Mouse (Mus musculus): Measurements from ENCODE around the gene Prrc2b. TPM values are rescaled to one million over a fixed set of nuclear protein-coding genes. Genes with fewer than 3 reads are reported as not detected.
A peak's percentile ranks its signal among the peaks of the same experiment; 100 is the strongest.

Gene Prrc2b
- polyA plus RNA-seq, 1 experiment from 2014 or later: 73.1 TPM

DNA sequence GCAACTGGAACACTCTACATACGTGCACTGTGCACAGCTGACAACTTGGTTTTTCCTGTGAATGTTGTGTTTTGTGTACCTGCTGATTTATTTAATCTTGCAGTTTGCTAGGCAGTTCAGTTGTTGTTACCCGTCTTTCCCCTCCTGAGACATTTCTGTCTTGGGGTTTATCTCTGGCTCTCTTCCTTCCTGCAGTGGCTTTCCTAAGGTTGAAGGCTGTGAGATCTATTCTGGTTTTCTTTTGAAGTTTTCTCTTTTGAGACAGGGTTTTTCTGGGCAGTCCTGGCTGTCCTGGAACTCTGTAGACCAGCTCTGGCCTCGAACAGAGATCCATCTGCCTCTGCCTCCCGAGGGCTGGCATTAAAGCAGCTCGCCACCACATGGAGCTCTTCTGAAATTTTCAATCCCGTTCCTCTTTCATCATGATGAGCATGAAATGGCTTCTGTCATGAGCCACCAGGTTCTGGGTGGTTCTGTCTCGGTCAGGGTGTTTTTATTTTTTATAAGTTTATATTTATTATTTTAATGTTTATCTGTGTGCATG, 4.2 kb downstream of the Prrc2b start:
- H3K4me2 ChIP-seq (replicated peaks; ENCODE audit: low read depth, low read length): no peak overlapping the region
- 0 out of 2 replicates have a peak, but pooled peaks cover 3% of the 10 kb centered on the region for H3K36me3 ChIP-seq (ENCODE audit: control insufficient read depth, insufficient read depth, low read length)
- H3K4me1 ChIP-seq (ENCODE audit: control insufficient read depth, insufficient read depth, low read length): peaks cover 64% of the 10 kb centered on the region
- WGBS: 57% methylated on average over 7 of the region's 7 CpGs
- ATAC-seq (ENCODE audit: low FRiP score, low TSS enrichment): no peak
- H3K27ac ChIP-seq (ENCODE audit: low read depth, low read length): no peak overlapping the region
- no peak overlapping the region for H3K4me3 ChIP-seq (ENCODE audit: low read length)
- no peaks in the 10 kb centered on the region for H3K9me3 ChIP-seq (ENCODE audit: control insufficient read depth, low read length)
- no peaks in the 10 kb centered on the region for H3K27me3 ChIP-seq (ENCODE audit: control insufficient read depth, insufficient read depth, low read length)
- no peak overlapping the region for H3K9ac ChIP-seq (ENCODE audit: low read depth, low read length)

DNA sequence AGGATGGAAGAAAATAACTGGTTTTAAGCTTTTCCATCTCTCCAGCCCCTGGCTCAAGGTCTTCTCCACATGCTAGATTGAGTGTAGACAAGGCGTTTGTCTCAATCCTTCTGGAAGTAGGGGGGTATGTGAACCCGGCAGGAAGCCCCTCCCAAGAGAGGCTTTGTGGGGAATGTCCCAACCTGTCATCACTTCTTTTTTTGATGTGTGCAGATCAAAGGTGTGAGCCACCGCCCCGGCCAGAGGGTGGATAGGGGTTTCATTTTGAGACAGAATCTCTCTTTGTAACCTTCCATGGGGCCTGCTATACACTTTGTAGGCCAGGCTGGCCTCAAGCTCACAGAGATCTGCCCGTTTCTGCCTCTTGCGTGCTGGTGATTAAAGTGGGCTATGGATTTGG, 4.7 kb downstream of the Prrc2b start:
- Histone ChIP-seq H3K27ac (ENCODE audit: low read depth, low read length) (no peak overlapping the region), H3K36me3 (ENCODE audit: control insufficient read depth, insufficient read depth, low read length) (0 out of 2 replicates have a peak, but pooled peaks cover 3% of the 10 kb centered on the region), H3K9me3 (ENCODE audit: control insufficient read depth, low read length) (no peaks in the 10 kb centered on the region), H3K4me2 (replicated peaks; ENCODE audit: low read depth, low read length) (no peak overlapping the region), H3K4me3 (ENCODE audit: low read length) (no peak overlapping the region), H3K9ac (ENCODE audit: low read depth, low read length) (no peak overlapping the region), H3K4me1 (ENCODE audit: control insufficient read depth, insufficient read depth, low read length) (peaks cover 60% of the 10 kb centered on the region), H3K27me3 (ENCODE audit: control insufficient read depth, insufficient read depth, low read length) (no peaks in the 10 kb centered on the region)
- 61% methylated on average over 6 of the region's 6 CpGs for WGBS
- no peak for ATAC-seq (ENCODE audit: low FRiP score, low TSS enrichment)

GRCm38 (mm10) chr2:32156645-32157044, 5.8 kb downstream of the Prrc2b start:
- H3K4me3 ChIP-seq (ENCODE audit: low read length): no peak overlapping the region
- H3K36me3 ChIP-seq (ENCODE audit: control insufficient read depth, insufficient read depth, low read length): 0 out of 2 replicates have a peak, but pooled peaks cover 3% of the 10 kb centered on the region
- H3K4me1 ChIP-seq (ENCODE audit: control insufficient read depth, insufficient read depth, low read length): peaks cover 60% of the 10 kb centered on the region
- H3K27ac ChIP-seq (ENCODE audit: low read depth, low read length): no peak overlapping the region
- H3K9ac ChIP-seq (ENCODE audit: low read depth, low read length): no peak overlapping the region
- ATAC-seq (ENCODE audit: low FRiP score, low TSS enrichment): no peak
- 70% methylated on average over 10 of the region's 10 CpGs for WGBS
- no peak overlapping the region for H3K4me2 ChIP-seq (replicated peaks; ENCODE audit: low read depth, low read length)
- H3K9me3 ChIP-seq (ENCODE audit: control insufficient read depth, low read length): no peaks in the 10 kb centered on the region; the same call in 1 of the 2 replicates
- no peaks in the 10 kb centered on the region for H3K27me3 ChIP-seq (ENCODE audit: control insufficient read depth, insufficient read depth, low read length)

DNA sequence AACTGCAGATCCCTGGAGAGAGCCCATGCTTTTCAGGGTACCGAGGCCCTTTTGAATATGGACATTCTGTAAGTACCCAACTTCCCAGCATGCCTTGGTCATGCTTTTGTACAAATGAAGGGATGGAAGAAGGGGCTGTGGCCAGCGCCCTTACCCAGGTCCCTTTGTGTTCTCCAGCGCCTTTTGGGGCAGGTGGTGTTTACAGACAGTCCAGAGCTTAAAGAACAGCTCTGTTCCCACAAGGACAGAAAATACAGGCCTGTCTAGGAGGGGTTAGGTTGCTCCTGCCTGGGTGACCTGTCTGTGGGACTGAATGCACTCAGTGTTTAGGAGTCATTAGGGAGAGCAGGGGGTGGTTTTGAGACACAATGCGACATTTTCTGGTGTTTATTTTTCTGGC, 6.4 kb downstream of the Prrc2b start:
- H3K27me3 ChIP-seq (ENCODE audit: control insufficient read depth, insufficient read depth, low read length): no peaks in the 10 kb centered on the region
- H3K9ac ChIP-seq (ENCODE audit: low read depth, low read length): no peak overlapping the region
- H3K27ac ChIP-seq (ENCODE audit: low read depth, low read length): no peak overlapping the region
- 0 out of 2 replicates have a peak, but pooled peaks cover 3% of the 10 kb centered on the region for H3K36me3 ChIP-seq (ENCODE audit: control insufficient read depth, insufficient read depth, low read length)
- WGBS: 43% methylated on average over 4 of the region's 4 CpGs
- H3K4me1 ChIP-seq (ENCODE audit: control insufficient read depth, insufficient read depth, low read length): peaks cover 58% of the 10 kb centered on the region
- H3K4me3 ChIP-seq (ENCODE audit: low read length): no peak overlapping the region
- H3K4me2 ChIP-seq (replicated peaks; ENCODE audit: low read depth, low read length): no peak overlapping the region
- H3K9me3 ChIP-seq (ENCODE audit: control insufficient read depth, low read length): no peaks in the 10 kb centered on the region; the same call in 1 of the 2 replicates
- ATAC-seq (ENCODE audit: low FRiP score, low TSS enrichment): no peak

- WGBS: 69% methylated on average over 12 of the region's 12 CpGs
These were observed 7.8 kb downstream of the Prrc2b start for GRCm38 (mm10) chr2:32158616-32159239.

GRCm38 (mm10) chr2:32160525-32160924, 9.6 kb downstream of the Prrc2b start:
- Histone ChIP-seq H3K36me3 (ENCODE audit: control insufficient read depth, insufficient read depth, low read length) (0 out of 2 replicates have a peak, but pooled peaks cover 3% of the 10 kb centered on the region), H3K4me2 (replicated peaks; ENCODE audit: low read depth, low read length) (no peak overlapping the region), H3K27ac (ENCODE audit: low read depth, low read length) (no peak overlapping the region), H3K9me3 (ENCODE audit: control insufficient read depth, low read length) (no peaks in the 10 kb centered on the region; the same call in 1 of the 2 replicates), H3K4me3 (ENCODE audit: low read length) (no peak overlapping the region), H3K4me1 (ENCODE audit: control insufficient read depth, insufficient read depth, low read length) (peaks cover 29% of the 10 kb centered on the region; the same call in 1 of the 2 replicates), H3K9ac (ENCODE audit: low read depth, low read length) (no peak overlapping the region), H3K27me3 (ENCODE audit: control insufficient read depth, insufficient read depth, low read length) (no peaks in the 10 kb centered on the region)
- no peak for ATAC-seq (ENCODE audit: low FRiP score, low TSS enrichment)
- 86% methylated on average over 3 of the region's 3 CpGs for WGBS

More at GRCm38 (mm10) chr2:32158616-32159239, 7.8 kb downstream of the Prrc2b start:
- no peak overlapping the region for H3K4me2 ChIP-seq (replicated peaks; ENCODE audit: low read depth, low read length)
- no peaks in the 10 kb centered on the region for H3K27me3 ChIP-seq (ENCODE audit: control insufficient read depth, insufficient read depth, low read length)
- H3K27ac ChIP-seq (ENCODE audit: low read depth, low read length): no peak overlapping the region
- H3K4me1 ChIP-seq (ENCODE audit: control insufficient read depth, insufficient read depth, low read length): peaks cover 44% of the 10 kb centered on the region
- ATAC-seq (ENCODE audit: low FRiP score, low TSS enrichment): no peak
- 0 out of 2 replicates have a peak overlapping the region, but pooled peaks have one; percentile 23 for H3K9ac ChIP-seq (ENCODE audit: low read depth, low read length)
- no peaks in the 10 kb centered on the region; the same call in 1 of the 2 replicates for H3K9me3 ChIP-seq (ENCODE audit: control insufficient read depth, low read length)
- H3K36me3 ChIP-seq (ENCODE audit: control insufficient read depth, insufficient read depth, low read length): 0 out of 2 replicates have a peak, but pooled peaks cover 3% of the 10 kb centered on the region
- no peak overlapping the region for H3K4me3 ChIP-seq (ENCODE audit: low read length)

DNA sequence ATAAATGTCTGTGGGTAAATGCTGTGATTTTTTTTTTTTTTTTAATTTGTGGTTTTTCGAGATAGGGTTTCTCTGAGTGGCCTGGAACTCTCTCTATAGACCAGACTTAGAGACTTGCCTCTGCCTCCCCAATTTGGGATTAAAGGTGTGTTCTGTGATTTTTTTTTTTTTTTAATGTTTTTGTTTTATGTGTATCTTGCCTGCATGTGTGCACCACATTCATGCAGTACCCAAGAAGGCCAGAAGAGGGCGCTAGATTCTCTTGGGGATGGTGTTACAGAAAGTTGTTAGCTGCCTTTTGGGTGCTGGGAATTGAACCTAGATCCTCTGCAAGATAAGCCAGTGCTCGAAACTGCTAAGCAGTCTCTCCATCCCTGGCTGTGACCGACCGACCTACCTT, 10.1 kb downstream of the Prrc2b start:
- Histone ChIP-seq H3K4me1 (ENCODE audit: control insufficient read depth, insufficient read depth, low read length) (peaks cover 25% of the 10 kb centered on the region; the same call in 1 of the 2 replicates), H3K36me3 (ENCODE audit: control insufficient read depth, insufficient read depth, low read length) (0 out of 2 replicates have a peak, but pooled peaks cover 3% of the 10 kb centered on the region), H3K4me3 (ENCODE audit: low read length) (no peak overlapping the region), H3K9ac (ENCODE audit: low read depth, low read length) (no peak overlapping the region), H3K9me3 (ENCODE audit: control insufficient read depth, low read length) (no peaks in the 10 kb centered on the region; the same call in 1 of the 2 replicates), H3K27me3 (ENCODE audit: control insufficient read depth, insufficient read depth, low read length) (no peaks in the 10 kb centered on the region), H3K27ac (ENCODE audit: low read depth, low read length) (no peak overlapping the region), H3K4me2 (replicated peaks; ENCODE audit: low read depth, low read length) (no peak overlapping the region)
- 82% methylated on average over 5 of the region's 5 CpGs for WGBS
- ATAC-seq (ENCODE audit: low FRiP score, low TSS enrichment): no peak

GRCm38 (mm10) chr2:32162102-32162501, 11.2 kb downstream of the Prrc2b start:
- H3K4me2 ChIP-seq (replicated peaks; ENCODE audit: low read depth, low read length): no peak overlapping the region
- no peak overlapping the region for H3K27ac ChIP-seq (ENCODE audit: low read depth, low read length)
- H3K27me3 ChIP-seq (ENCODE audit: control insufficient read depth, insufficient read depth, low read length): no peaks in the 10 kb centered on the region
- H3K4me3 ChIP-seq (ENCODE audit: low read length): no peak overlapping the region
- peaks cover 27% of the 10 kb centered on the region for H3K4me1 ChIP-seq (ENCODE audit: control insufficient read depth, insufficient read depth, low read length)
- H3K9ac ChIP-seq (ENCODE audit: low read depth, low read length): no peak overlapping the region
- ATAC-seq (ENCODE audit: low FRiP score, low TSS enrichment): no peak
- 95% methylated on average over 8 of the region's 8 CpGs for WGBS
- H3K36me3 ChIP-seq (ENCODE audit: control insufficient read depth, insufficient read depth, low read length): 0 out of 2 replicates have a peak, but pooled peaks cover 3% of the 10 kb centered on the region
- no peaks in the 10 kb centered on the region; the same call in 1 of the 2 replicates for H3K9me3 ChIP-seq (ENCODE audit: control insufficient read depth, low read length)

DNA sequence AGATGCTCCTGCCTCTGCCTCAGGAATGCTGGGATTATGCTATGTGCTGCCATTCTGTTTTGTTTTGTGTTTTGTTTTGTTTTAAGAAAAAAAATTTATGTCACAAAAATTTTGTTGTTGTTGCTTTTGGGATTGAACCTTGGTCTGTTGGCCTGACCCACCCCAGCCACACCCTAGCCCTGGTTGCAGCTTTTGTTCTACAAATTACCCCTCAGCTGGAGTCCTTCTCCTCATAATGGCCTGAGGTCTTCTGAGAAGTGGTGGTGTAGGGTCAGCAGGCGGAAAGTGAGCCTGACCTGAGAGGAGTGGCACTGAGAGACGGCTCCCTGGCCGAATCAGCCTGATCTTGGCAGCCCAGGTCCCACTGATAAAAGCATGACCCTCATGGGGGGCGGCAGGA, 11.8 kb downstream of the Prrc2b start:
- WGBS: 78% methylated on average over 4 of the region's 4 CpGs
- H3K9ac ChIP-seq (ENCODE audit: low read depth, low read length): no peak overlapping the region
- no peak for ATAC-seq (ENCODE audit: low FRiP score, low TSS enrichment)

More for the DNA sequence above, 11.8 kb downstream of the Prrc2b start:
- Histone ChIP-seq H3K9me3 (ENCODE audit: control insufficient read depth, low read length) (no peaks in the 10 kb centered on the region; the same call in 1 of the 2 replicates), H3K4me2 (replicated peaks; ENCODE audit: low read depth, low read length) (no peak overlapping the region), H3K27me3 (ENCODE audit: control insufficient read depth, insufficient read depth, low read length) (no peaks in the 10 kb centered on the region), H3K36me3 (ENCODE audit: control insufficient read depth, insufficient read depth, low read length) (0 out of 2 replicates have a peak, but pooled peaks cover 3% of the 10 kb centered on the region), H3K4me3 (ENCODE audit: low read length) (no peak overlapping the region), H3K4me1 (ENCODE audit: control insufficient read depth, insufficient read depth, low read length) (peaks cover 27% of the 10 kb centered on the region), H3K27ac (ENCODE audit: low read depth, low read length) (no peak overlapping the region)

All from kidney, embryonic 14.5 days (tissue).